Mouse (Mus musculus): ENCODE data around the gene Gm14085.
A peak's percentile ranks its signal among the peaks of the same experiment; 100 is the strongest.

Gene Gm14085

GRCm38 (mm10) chr2:122558317-122558716 is 73.6 kb downstream of the Gm14085 start:
- peak in 1 of 2 experiments; percentile 15 for DNase-seq (ENCODE audit: low spot score in 2 of 2)

GRCm38 (mm10) chr2:122561221-122561620 is 76.5 kb downstream of the Gm14085 start:
- DNase-seq (ENCODE audit: low spot score in 2 of 2), result peak in 1 of 2 experiments; percentile 10

- no peak for DNase-seq (ENCODE audit: low spot score in 2 of 2)
Observed at GRCm38 (mm10) chr2:122562251-122562650, 77.5 kb downstream of the Gm14085 start.

- peak; percentile 19 to 48 for DNase-seq (ENCODE audit: low spot score in 2 of 2)
Observed at GRCm38 (mm10) chr2:122569439-122569838, 84.7 kb downstream of the Gm14085 start.

GRCm38 (mm10) chr2:122570430-122570829 is 85.7 kb downstream of the Gm14085 start:
- no peak for DNase-seq (ENCODE audit: low spot score in 2 of 2)

GRCm38 (mm10) chr2:122571326-122571725 is 86.6 kb downstream of the Gm14085 start:
- DNase-seq (ENCODE audit: low spot score in 2 of 2), result no peak

GRCm38 (mm10) chr2:122572438-122572837 is 87.7 kb downstream of the Gm14085 start:
- DNase-seq (ENCODE audit: low spot score in 2 of 2), result no peak

- no peak for DNase-seq (ENCODE audit: low spot score in 2 of 2)
Observed at GRCm38 (mm10) chr2:122575470-122575869, 90.7 kb downstream of the Gm14085 start.

GRCm38 (mm10) chr2:122576295-122576694 is 91.6 kb downstream of the Gm14085 start:
- no peak for DNase-seq (ENCODE audit: low spot score in 2 of 2)

- no peak for DNase-seq (ENCODE audit: low spot score in 2 of 2)
Observed at GRCm38 (mm10) chr2:122577316-122577715, 92.6 kb downstream of the Gm14085 start.

Data from spleen, postnatal 36 days (tissue).